Mouse (Mus musculus): ENCODE results near the gene Igfbp1.
A peak's percentile ranks its signal among the peaks of the same experiment; 100 is the strongest.

Gene Igfbp1

DNA sequence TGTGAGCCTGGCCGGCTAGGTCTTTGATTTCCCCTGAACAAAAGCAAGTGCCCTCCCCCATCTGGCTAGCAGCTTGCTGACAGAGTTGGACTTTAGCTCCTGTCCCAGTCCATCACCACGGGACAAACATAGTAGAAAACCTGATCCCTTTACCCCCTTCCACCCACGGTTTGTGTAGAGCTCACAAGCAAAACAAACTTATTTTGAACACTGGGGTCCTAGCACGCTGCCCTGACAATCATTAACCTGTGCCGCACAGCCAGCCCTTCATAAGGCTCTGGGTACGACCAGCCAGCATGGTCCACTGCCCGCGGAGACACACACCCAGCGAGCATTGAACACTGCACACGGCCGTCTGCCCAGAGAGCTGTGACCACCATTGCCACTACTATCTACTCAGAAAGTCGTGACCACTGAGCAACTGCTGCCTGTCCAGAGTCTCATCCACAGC, at the start of gene Igfbp1:
Gene Igfbp1, plus strand, starts transcription at position 292 of the 451 bp plus-strand sequence.
- DNase-seq (ENCODE audit: low read depth, low spot score): no peak

DNA sequence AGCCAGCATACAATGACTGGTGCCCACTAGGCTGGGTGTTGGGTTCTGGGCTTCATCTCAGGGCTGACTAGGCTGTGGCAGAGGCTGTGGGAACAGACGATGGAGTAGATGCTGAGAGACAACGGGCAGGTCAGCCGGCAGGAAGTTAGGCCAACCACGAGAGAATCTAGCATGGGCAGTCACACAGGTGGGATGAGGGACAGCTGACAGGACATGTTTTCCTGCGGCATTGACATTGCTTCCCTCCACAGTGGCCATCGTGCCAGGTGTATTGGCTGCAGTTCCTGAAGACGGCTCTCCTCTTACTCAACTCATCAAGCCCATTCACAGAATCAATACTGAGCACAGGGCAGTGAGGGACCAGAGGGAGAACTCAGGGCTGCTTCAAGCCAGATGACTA, 49.6 kb upstream of the Igfbp1 start:
- DNase-seq (ENCODE audit: low read depth, low spot score): no peak

DNA sequence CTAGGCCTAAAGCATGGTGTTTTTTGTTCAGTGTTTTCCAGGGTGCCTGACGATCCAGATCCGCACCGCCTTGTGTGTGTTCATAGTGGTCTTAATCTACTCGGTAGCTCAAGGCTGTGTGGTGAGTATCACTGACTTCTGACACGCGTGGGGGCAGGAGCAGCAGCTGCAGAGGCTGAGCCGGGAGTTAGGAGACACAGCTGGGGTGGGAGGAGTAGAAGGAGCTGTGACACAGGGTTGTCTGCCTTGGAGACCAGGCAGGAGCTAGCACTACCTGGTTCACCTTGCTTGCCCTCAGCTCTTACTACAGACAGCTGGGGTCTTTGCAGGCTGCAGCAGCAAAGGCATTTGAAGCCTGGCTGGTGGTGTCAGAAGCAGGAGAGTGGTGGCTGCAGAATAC, 48.1 kb upstream of the Igfbp1 start:
- no peak for DNase-seq (ENCODE audit: low read depth, low spot score)

DNA sequence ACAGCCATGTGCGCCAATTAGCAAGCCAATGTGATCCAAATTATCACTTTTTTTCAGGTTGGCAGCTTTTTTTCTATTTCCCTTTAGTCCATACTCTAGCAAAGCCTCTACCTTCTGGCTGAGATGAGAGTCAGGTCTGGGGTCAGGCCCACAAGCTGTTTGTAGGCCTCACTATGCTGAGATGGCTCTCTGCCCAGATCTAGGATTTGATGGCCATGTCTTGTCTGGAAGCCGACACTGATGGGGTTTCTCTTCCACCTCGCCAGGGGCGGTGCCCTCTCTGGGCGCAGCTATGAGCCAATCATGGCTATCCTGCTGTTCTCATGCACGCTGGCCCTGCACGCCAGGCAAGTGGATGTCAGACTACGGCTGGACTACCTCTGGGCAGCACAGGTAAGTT, 47.1 kb upstream of the Igfbp1 start:
- no peak for DNase-seq (ENCODE audit: low read depth, low spot score)

DNA sequence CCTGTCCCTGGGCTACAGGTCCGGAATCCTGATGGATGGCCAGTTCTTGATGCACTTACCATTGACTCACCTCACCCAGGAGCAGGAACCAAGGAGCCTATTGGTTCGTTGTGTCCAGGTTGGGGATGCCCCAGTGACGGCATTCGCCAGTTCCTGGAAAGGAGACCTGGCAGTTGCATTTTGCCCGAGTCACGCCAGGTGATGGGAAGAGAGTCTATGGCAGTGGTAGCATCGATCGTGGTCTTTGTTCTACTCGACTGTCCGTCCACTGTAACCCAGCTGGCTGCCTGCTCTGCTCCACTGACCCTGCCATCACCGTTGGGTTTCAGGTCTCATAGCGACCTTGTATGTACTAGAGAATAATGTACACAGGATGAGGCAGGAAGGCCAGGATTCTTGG, 45.2 kb upstream of the Igfbp1 start:
- DNase-seq (ENCODE audit: low read depth, low spot score): no peak

DNA sequence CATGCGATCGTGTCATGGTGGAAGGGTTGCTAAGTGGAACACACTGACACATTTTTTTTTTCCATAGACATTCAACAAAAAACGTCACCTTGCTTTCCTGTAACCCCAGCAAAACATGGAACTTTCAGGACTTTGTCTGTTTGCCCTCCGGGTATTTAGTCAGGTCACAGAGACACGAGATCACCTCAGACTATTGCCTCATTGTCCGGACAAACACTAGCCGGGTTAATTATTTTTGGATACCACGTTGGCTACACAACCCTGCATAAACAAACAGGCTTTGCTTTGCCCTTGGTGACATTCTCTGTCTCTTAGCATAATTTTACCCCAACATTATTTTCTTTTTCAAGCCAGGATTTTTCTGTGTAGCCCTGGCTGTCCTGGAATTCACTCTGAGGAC, 44.5 kb upstream of the Igfbp1 start:
- no peak for DNase-seq (ENCODE audit: low read depth, low spot score)

DNA sequence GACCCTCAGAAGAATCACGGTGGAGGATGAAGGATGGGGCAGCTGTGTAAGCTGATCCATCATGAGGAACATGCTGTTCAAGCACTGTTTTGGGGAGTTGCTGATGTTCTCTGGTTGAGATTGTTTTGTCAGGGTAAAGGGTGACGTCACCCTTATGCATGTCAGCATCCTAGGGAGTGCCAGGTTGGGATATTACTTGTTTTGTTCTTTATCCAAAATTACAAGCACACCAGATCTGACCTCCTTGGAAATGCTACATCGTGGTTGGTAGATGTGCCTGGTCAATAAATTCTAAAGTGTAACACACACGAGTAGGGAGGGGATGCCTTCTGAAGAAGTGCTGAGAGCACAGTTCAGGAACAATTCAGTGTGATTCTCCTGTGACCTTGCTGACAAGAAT, 41.2 kb upstream of the Igfbp1 start:
- DNase-seq (ENCODE audit: low read depth, low spot score): no peak

DNA sequence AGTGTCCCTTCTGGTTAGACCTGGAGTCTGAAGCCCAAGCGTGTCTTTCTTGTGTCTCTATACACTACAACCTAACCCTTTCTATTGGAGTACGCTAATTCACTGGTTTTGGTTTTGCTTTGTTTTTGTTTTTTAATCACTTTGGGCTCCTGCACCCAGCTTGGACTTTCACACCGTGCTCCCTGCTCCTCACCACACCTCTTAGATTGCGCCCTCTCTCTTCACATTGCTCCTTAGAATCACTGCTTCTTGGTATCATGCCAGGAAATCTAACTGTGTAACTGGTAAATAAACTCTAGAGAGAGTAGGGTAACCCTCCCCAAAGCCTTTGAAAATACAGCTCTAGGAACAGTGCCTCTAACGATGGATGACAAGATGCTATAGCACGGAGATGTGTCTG, 39.4 kb upstream of the Igfbp1 start:
- DNase-seq (ENCODE audit: low read depth, low spot score): no peak

DNA sequence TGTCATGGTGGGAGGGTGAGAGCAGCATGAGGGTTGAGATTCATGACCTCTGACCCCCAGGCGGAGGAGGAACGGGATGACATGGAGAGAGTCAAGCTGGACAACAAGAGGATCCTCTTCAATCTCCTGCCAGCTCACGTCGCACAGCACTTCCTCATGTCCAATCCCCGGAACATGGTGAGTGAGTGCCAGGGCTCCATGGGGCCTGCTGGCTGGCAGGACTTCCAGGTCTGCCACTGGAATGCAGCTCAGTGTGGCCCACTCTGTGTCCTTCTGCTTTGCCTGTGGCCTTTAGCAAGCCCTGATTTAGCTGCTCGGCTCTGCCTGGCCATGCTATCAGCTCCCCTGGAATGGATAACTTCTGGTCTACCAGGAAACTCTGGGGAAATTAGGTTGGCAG, 37.4 kb upstream of the Igfbp1 start:
- DNase-seq (ENCODE audit: low read depth, low spot score): no peak

DNA sequence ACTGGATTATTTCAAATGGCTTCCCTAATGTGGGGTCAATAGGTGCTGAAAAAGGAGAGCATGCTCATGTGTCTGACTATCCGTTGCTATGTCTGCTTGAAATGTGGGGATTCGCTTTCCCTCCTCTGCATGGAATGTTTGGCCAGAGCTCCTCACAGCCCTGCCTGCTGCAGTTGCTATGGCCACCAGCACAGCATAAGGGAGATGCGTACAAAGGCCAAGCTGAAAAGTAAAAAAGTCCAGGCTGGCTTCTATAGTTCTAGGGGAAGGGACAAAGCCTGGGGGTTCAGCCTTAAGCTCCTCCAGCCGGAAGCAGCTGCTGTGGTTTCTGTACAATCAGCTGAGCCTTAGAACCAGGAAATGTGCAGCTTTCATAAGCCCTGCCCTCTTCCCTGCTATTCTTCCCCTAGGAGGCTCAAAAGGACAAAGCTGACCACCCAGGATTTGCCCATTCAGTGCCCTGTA, 36.9 kb upstream of the Igfbp1 start:
- DNase-seq (ENCODE audit: low read depth, low spot score): no peak

DNA sequence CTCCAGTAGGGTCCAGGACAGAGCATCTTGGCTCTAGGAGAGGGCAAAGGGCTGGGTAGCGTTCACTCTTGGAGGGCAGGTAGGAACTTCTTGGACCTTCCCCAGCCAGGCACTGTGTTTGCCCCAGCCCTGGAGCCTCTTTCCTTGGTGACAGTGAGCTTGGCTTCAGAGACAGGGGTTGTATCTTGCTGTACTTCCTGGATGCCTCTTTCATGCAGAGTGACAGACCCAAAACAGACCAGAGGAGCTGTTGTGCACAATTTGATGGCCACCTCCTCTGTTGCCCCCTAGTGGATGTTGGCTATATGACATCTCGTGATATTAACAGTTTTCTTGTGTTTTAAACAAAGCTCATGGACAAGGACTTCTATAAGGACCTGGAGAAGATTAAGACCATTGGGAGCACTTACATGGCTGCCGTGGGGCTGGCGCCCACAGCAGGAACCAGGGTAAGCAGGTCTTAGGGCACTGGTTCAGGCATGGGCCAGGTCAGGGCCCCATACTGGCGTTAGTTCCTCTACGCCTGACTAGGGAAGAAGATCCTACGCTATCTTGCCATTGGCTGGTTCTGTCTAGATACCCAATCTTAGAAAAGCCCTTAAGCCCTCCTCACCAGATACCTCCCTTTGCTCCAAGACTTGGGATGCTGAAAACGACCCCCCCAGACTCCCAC, 35.9 kb upstream of the Igfbp1 start:
- peak; percentile 31 for DNase-seq (ENCODE audit: low read depth, low spot score)

DNA sequence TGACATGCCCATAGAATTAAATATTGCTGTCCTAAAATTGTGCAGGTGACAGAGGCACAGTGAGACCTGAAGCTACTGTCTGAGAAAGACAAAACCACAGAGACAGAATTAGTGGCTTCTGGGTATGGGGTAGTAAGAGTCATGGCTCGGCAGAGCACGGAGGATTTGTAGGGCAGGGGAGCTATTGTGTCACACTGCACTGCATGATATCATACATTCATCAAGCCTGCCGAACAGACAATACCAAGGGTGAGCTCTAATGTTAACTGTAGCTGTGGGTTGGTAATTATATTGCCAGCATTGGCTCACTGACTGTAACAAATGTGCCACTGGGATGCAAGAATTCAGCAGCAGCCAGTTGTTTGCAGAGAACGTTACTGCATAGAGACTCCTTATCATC, 33.2 kb upstream of the Igfbp1 start:
- DNase-seq (ENCODE audit: low read depth, low spot score): no peak

DNA sequence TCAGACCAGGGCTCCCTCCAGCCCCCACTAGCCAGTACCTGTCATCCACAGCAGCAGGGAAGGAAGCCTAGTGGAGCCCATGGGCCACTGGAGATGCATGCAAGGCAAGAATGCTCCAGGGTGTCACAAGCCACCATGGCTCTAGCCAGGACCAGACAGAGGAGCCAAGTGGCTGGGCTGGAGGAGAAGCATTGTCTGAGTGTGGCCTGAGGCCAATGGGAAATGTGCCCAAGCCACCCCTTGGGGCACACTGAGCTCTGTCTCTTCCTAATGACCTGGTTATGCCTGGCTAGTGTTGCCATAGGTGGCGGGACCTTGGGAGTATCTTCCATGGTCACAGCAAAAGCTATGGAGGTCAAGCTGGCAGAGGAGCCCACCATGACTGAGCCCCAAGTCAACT, 27.9 kb upstream of the Igfbp1 start:
- DNase-seq (ENCODE audit: low read depth, low spot score): no peak

DNA sequence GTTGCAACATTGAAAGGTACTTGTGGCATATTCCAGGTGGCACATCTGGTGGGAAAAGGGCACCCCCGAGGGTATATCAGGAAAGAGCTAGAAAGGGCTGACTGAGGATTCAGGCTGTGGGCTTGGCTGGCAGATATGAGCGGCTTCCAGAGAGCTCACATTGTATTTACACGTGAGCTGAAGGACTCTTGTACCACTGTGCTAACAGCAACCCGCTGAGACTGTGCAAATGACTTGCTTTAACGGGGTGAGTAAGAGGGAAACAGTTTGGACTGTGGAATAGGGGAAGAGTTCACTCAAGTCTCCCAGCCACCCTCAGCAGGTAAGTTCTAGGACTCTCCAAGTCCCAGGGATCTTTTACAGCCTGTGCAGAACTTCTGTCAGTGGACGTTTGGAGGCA, 23.9 kb upstream of the Igfbp1 start:
- no peak for DNase-seq (ENCODE audit: low read depth, low spot score)

DNA sequence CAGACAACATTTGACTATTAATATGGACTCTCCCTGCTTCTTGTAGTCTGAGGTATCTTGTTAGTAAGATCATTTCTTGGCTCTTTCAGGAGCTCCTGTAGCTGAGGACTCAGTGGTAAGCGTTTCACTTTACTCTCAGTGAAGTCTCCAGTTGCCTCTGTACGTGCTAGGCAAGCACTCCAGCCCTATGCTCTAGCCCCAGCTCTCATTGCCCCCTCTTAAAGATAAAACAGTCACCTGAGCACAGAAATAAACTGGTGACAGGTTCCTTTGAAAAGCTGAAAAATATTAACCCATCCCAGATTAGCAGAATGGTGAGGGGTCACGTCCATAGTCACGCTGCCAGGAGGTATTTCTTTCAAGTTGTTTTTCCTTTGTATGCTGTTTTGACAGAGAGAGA, 18.9 kb upstream of the Igfbp1 start:
- DNase-seq (ENCODE audit: low read depth, low spot score): no peak

DNA sequence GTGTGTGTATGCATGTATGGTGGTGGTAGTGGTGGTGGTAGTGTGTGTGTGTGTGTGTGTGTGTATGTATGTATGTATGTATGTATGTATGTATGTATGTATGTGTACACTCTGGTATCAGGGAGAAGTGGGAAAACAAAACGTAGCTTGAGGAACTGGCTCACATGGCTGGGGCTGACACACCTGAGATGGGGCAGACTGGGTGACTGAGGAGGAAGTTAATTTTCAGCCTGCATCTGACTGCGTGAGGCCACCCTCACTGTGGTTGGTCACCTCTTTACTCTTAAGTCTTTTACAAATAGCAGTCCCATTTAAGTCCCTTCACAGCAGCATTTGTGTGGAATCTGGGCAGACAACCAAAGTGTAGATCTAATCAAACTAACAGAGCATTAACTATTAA, 18.3 kb upstream of the Igfbp1 start:
- no peak for DNase-seq (ENCODE audit: low read depth, low spot score)

DNA sequence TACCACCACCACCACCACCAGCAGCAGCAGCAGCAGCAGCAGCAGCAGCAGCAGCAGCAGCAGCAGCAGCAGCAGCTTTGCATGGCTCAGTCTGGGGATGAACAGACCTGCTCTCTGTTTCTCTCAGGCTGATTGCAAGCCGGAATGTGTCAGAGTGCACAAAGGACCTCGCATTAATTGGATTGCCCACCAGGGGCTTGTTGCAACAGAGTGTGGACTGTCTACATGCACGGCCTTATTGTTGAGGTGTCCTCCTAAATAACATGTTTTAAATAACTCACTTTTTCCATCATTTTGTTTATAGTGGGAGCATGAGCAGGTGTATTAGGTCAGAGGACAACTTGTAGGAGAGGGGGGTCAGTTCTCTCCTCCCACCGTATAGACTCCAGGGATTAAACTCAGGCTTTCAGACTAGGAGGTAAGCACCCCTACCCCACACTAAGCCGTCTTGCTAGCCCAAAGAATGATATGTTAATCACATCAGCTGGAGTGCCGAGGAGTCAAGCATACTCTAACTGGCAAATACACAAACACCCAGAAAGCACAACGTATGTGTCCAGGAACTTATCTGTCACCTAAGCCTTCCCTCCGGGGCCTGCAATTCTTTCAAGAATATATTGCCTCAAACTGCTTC, 15.1 kb upstream of the Igfbp1 start:
- no peak for DNase-seq (ENCODE audit: low read depth, low spot score)

DNA sequence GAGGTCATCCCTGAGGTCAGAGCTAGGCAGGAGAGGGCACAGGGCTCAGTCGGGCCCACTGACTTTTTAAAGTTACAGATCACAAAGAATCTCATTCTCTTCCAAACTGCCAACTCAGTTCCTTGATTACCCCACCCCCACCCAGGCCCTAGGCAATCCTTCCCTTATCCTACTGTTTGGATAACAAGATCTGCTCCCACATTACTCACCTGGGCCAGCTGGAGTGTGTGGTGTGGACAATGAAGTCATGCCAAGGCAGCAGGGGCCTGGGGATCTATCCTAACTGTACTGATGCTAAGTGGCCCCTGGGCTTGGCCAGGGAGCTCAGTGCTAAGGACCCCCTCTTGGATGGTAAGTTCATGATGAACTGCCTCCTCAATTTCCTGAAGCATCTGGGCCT, 13.2 kb upstream of the Igfbp1 start:
- DNase-seq (ENCODE audit: low read depth, low spot score): no peak

DNA sequence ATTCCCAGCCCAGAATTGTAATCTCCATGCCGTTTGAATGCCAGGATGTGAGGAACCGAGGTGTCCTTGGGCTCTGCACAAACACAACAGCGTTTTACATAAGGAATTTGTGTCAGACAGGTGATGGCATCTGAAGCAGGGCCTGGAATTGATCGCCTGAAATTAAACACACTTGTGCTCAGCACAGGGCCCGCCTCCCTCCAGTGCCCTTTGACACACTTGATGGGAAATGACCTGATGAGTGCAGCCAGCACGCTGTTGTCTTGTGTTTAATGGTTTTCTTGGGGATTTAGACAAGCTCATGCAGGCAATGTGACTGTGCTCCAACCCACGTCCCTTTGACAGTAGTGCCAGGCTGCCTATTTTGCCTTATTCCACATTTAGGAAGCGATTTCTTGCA, 10.1 kb upstream of the Igfbp1 start:
- DNase-seq (ENCODE audit: low read depth, low spot score): no peak

DNA sequence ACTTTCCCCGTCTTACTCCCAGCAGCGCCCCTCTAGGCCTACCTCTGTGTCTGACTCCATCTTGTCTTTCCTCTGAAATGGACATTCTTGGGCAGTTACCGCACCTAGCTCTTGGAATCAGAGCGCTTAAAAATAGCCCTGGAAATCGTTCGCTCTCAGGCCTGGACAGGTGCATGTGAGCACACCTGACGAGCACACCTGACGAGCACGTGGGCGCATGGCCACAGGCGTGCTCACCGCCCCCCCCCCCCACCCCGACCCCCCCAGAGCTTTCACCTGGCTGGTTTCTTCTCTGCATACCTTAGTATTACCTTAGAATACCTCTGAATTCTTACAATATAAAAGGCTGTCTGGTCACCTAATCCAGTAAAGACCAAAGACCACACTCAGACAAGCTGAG, 9.1 kb upstream of the Igfbp1 start, which contains the start of gene Gm11985:
Gene Gm11985, minus strand, starts transcription at position 101 of the 400 bp plus-strand sequence.
- DNase-seq (ENCODE audit: low read depth, low spot score): no peak

DNA sequence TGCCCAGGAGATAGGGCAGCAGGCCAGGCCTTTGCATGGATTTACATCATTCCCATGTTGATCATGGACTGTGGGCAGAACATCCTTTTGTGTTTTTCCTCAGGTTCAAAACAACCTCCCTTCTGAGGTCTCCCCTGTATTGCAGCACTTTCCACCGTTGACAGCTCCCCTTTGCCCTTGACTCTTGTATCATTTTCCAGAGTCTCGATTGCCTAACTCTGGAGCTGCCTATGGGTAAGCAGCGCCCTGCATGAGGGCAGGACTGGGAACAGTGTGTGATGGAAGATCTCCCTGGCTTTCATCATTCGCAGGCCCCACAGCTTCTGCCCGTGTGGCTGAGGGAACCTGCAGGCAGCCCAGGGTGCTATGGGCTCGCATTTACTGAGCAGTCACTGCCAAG, 4.9 kb upstream of the Igfbp1 start:
- no peak for DNase-seq (ENCODE audit: low read depth, low spot score)

DNA sequence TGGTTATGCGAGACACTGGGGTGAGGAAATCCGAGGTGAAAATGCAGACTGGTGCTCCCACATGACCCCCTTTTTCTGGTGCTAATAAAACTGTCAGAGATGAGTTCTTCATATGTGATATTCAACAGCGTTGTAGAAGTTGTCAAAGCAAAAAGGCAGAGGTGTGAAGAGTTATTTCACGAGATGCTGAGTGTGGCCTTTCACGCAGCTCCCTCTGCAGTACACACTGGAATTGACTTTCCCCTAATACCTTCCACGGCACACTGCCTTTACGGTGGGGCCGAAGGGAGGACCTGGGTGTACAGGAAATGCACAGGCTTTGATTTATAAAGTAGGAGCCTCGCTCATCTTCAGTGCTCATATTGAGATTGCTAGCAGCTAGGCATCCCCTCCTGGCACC, 4.4 kb upstream of the Igfbp1 start:
- no peak for DNase-seq (ENCODE audit: low read depth, low spot score)

Measured in A20 (cell line).